Mouse (Mus musculus) kidney, adult 11 months (tissue): ENCODE data around the gene Numbl.
A peak's percentile ranks its signal among the peaks of the same experiment; 100 is the strongest.

Experiments
- DNase-seq: peaks from one replicate; pipeline ENCODE4 v3.0.0; 2022

Numbl gene

GRCm38 (mm10) chr7:27257046-27257851 is 984 bp upstream of the Numbl start:
- DNase-seq, result peak; percentile 44

DNA sequence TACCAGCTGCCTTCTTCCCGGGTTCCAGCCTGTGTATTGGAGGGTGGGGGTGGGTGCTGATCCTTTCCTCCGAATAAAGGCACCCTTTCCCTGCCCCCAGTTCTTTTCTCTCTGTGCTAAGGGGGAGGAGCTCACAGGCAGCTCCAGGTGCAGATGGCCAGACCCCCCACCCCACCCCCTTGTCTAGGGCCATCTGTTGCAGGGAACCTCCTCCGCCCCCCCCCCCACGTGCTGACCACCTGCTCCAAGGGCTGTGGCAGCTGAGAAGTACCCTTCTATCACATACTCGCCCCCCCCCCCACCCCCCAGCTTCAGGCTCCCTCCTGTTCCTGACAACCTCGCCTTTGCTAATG is 405 bp upstream of the Numbl start:
- no peak for DNase-seq

- DNase-seq, result no peak
Measured at GRCm38 (mm10) chr7:27259271-27259721, 1.1 kb downstream of the Numbl start.

- DNase-seq, result no peak
Measured at GRCm38 (mm10) chr7:27259771-27260170, 1.5 kb downstream of the Numbl start.

DNA sequence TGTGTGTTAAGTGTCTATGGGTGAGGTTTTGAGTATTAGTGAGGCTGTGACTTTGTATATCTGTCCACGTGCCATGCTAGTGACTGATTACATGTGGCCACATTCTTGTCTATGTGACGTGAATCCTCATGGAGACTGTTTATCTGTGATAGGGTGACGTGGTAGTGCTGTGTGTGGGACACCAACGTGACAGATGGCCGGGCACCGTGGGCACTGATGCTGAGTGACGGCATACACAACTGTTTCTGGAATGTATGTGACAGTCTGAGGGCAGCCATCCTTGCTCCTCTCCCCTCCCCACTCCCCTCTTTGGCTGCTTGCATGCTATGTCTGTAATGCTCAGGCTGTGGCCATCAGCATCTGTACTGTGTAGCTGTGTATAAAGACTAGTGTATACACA is 2.6 kb downstream of the Numbl start:
- DNase-seq, result no peak

GRCm38 (mm10) chr7:27261888-27262287 is 3.7 kb downstream of the Numbl start:
- DNase-seq, result no peak

DNA sequence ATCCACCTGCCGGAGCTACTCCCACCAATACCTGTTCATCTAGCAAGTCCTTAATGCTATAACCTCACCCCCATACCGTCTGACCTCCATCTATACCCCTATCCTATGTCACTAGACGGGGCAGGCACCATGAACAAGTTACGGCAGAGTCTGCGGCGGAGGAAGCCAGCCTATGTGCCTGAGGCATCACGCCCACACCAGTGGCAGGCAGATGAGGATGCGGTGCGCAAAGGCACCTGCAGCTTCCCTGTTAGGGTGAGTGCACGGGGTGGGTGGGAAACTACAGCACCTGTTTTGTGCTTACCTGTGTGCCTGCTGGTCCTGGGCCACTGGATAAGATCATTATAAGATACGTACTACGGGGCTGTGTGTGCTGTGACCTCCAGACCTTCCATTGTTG is 6.5 kb downstream of the Numbl start:
- DNase-seq, result no peak

DNA sequence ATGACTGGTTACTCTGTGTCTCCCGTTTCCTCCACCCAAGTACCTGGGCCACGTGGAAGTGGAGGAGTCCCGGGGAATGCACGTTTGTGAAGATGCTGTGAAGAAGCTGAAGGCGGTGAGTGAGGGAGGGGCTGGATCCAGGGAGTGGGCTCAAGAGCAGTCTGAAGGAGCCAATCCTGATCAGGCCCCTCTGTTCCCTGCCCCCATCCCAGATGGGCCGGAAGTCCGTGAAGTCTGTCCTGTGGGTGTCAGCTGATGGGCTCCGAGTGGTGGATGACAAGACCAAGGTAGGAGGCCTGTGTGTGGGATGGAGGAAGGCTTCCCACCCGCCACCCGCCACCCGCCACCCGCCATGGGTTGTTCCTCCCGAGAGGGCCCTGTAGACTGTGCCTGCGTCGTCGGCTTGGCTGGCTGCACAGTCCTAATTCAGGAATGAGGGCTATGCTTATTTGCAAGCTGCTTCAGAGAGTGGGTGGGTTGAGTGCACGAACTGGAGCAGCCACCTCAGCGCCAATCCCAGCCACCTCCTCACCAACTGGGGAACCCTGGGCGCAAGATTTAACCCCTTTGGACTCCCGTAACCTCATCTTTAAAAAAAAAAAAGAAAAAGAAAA is 8.4 kb downstream of the Numbl start:
- no peak for DNase-seq

DNA sequence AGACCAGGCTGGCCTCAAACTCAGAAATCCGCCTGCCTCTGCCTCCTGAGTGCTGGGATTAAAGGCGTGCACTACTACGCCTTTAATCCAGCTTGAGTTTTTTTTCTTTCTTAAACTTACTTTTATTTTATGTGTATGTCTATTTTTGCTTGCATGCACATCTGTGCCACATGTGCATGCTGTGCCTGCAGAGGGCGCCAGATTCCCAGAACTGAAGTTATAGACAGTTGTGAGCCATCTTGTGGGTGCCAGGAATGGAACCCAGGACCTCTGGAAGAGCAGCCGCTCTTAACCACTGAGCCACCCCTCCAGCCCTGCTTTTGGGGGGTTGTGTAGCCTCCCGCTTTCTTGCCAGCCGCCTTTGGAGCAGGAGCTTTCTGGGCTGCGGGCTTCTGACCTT is 13.2 kb downstream of the Numbl start:
- DNase-seq, result no peak

GRCm38 (mm10) chr7:27273739-27274351 is 15.6 kb downstream of the Numbl start:
- no peak for DNase-seq

GRCm38 (mm10) chr7:27274916-27275315 is 16.7 kb downstream of the Numbl start:
- DNase-seq, result no peak

DNA sequence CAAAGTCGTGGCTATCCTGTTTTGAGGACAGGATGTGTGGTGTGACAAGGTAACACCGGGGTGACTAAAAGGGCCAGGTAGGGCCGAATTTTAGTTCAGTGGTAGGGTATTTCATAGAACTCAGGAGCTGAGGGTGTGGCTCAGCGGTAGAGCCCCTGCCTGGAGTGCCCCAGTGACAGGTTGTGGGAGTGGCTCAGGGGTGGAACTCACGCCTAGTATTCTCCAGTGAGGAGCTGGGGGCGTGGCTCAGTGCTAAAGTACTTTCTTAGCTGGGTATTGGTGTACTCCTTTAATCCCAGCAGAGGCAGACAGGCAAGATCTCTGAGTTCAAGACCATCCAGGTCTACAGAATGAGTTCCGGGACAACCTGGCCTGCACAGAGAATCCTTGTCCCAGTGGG is 17.8 kb downstream of the Numbl start:
- no peak for DNase-seq

DNA sequence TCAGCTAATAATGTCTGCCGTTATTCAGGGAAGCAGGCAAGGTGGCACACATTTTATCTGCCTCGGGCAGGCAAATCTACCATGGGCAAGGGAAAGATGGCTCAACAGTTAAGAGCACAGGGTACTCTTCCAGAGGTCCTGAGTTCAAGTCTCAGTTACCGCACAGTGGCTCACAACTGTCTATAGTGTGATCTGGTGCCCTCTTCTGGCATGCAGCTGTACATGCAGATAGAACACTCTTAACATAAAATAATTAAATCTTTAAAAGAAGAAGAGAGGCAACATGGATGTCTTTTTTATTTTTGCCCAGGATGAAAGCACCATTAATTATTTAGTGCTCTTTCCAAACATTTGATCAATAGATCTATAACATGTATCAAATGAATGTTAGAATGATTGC is 19.0 kb downstream of the Numbl start:
- DNase-seq, result no peak

DNA sequence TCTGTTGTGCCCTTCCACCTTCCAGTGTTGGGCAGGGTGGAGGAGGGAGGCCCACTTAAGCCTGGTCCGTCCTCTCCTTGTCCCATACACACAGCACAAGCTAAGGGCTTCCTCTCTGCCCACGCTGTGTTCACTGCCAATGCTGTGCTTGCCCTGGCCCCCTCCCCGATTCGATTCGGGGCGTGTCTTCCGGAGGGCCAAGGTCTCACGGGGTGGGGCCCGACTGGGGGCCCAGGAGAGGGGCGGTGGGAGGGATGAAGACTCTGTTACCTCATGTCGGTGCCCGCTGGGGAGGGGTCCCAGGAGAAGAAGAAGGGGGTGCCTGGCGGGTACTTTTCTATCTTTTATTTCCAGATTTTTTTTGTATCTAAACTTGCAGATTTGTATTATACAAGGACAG is 23.5 kb downstream of the Numbl start:
- DNase-seq, result no peak

DNA sequence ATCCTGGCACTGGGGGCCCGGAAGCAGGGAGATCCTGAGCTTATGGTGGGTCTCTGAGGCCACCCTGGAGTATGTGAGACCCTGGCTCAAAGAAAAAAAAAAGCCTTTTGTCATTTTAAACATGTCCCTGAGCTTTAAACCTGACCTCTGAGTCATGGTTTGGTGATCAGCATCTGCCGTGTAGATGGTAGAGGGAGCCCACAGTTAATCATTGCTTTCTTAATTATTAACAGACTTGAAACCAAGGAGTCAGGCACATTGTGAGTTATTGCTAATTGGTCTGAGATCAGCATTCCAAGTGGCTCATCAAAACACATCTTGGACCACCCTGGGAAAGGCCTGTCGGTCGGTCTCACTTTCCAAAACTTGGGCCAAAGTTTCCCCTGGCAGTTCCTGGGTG is 24.0 kb downstream of the Numbl start:
- peak; percentile 27 for DNase-seq

DNA sequence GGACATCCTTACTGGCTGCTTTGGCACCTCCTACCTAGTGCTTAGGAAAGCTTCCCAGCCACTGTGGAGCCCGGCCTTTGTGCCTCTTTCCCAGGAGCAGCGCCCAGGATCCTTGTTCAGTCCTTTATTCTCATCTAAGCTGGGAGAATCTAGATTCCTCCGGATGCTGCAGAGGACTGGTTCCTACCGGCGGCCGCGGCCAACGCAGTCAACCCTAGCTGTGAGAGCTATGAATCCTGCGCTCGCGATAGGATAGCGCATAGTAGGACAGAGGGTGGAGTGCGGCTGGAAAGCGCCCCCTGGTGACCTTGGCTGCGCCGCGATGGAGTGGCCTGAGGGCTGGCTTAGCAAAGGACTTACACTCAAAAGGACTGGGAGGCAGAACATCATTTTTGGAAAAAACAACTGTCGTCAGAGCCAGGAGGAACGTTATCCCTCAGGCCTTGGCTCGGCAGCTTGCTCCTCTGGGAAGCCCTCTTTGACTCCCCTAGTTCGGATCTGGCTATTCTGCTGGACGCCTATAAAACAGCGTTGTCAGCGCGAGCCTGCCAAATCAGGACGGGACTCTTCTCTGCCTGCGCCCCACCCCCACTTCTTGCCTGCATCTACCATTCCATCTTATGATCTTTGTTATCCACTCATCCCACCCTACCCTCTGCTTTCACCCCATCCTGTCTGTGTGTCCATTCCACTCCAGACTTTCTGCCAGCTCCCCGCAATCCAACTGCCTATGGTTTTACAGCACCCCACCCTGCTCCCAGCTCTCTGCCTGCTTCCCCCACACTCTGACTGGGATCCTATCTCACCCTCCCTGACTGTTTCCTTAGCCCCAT is 26.8 kb downstream of the Numbl start:
- DNase-seq, result no peak

GRCm38 (mm10) chr7:27285698-27286066 is 27.4 kb downstream of the Numbl start:
- DNase-seq, result peak; percentile 56

DNA sequence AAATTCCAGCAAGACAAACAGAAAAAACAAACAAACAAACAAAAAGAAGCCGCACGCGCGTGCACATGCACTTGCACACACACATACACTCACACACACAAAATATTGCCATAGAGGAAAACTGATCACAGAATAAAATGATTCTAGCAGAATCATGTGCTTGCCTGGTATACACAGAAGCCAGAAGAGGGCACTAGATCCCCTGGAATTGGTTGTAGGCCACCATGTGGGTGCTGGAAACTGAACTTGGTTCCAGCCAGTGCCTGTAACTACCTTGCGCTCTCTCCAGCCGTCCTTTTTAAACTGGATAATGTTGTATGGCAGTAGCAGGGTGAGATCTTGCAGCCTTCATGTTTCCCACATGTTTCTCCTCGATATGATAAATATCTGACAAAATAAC is 30.5 kb downstream of the Numbl start:
- DNase-seq, result no peak

- no peak for DNase-seq
Measured at GRCm38 (mm10) chr7:27290555-27290954, 32.3 kb downstream of the Numbl start.

DNA sequence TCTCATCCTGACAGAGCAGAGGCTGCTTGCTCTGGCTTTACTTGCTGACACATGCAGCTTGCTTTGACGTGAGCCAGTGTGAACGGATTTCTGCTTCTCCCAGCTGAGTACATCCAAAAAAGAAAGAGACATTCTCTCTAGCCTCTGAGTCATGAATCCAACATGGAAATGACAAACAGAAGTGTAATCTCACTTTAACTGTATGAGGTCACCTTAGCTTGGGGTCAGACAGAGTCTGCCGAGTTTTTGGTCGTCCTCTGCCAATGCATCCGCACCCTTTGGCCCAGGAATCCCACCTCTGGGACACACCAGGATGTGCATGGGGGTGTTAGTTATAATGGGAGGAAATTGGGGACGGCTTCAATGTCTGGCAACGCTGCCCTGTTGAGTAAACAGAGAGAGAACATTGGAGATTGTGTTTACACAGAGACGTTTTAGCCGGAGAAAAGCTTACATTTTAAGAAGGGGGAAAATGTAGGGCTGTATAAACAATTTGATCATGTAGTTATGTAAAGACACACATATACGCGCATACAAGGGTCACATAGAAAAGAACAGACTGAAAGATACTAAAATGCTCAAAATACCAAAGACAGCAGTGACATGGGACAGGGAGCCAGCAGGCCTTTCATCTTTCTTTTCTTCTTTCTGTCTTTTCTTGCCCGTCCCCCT is 33.7 kb downstream of the Numbl start:
- no peak for DNase-seq

DNA sequence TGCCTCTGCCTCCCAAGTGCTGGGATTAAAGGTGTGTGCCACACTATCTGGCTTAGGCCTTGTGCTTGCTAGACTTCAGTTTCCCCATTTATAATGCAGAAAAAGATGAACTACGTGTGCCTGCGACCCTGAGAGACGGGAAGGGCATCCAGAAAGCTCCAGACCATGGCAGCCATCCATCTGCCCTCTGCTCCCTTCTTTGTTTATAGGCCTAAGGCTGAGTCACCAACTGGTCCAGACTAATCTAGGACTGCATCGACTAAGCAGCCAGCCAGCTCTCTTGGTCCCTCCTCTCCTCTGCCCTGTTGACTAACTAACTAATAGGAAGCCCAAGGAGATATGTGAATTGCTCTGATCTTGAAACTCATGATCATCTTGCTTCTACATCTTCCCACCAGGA is 37.7 kb downstream of the Numbl start:
- DNase-seq, result no peak

DNA sequence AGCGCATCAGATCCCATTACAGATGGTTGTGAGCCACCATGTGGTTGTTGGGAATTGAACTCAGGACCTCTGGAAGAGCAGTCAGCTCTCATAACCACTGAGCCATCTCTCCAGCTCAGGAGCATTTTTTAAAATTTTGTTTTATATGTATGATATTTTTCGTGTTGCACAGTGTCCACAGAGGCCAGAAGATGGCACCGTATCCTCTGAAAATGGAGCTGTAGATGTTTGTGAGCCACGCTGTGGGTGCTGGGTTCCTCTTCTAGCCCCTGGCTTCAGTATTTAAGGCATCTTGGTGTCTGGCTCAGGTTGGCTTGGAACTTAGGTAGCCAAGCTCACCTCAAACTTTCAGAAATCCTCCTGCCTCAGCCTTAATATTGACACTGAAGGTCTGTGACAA is 38.3 kb downstream of the Numbl start:
- DNase-seq, result no peak

DNA sequence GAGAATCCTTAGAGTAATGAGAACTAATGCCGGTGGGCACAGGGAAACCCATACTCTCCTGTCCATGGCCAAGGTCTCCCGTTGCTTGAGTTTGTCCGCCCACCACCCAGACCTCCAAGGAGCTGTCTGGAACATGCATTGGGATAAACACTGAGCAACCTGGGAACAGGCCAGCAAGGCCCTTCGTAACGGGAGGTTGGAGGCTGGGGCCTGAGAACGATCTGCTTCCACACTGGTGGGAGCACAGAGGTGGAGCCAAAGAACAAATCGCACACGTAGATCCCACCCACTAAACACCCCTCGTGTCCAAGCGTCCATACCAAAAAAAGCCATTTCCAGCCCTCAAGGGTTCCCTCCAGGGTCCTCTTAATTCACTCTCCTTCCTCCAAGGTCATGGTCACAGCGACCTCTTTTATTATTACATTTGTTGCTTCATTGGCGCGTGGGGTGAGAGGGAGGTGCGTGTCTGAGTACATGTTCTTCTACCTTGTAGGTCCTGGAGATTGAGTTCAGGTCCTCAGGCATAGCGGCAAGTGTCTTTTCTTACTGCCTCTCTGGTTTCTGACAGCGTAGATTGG is 39.9 kb downstream of the Numbl start:
- DNase-seq, result no peak
